Mouse (Mus musculus) liver (tissue): ENCODE measurements around the gene Slc51b.

Experiments used
- DNase-seq: peaks from one replicate; pipeline ENCODE4 v3.0.0-alpha.2; 2020; ENCODE audit warnings: mixed read lengths

The Slc51b gene

GRCm38 (mm10) chr9:65365721-65366120 is 57.0 kb downstream of the Slc51b start:
- DNase-seq: no peak

- DNase-seq: no peak
Observed at GRCm38 (mm10) chr9:65363684-65364083, 59.1 kb downstream of the Slc51b start.
